Mouse (Mus musculus) kidney, adult 11 months (tissue): ENCODE measurements around the gene Gm17018.
A peak's percentile ranks its signal among the peaks of the same experiment; 100 is the strongest.

Source experiments
- DNase-seq: peaks from one replicate; pipeline ENCODE4 v3.0.0; 2022

Gene Gm17018

DNA sequence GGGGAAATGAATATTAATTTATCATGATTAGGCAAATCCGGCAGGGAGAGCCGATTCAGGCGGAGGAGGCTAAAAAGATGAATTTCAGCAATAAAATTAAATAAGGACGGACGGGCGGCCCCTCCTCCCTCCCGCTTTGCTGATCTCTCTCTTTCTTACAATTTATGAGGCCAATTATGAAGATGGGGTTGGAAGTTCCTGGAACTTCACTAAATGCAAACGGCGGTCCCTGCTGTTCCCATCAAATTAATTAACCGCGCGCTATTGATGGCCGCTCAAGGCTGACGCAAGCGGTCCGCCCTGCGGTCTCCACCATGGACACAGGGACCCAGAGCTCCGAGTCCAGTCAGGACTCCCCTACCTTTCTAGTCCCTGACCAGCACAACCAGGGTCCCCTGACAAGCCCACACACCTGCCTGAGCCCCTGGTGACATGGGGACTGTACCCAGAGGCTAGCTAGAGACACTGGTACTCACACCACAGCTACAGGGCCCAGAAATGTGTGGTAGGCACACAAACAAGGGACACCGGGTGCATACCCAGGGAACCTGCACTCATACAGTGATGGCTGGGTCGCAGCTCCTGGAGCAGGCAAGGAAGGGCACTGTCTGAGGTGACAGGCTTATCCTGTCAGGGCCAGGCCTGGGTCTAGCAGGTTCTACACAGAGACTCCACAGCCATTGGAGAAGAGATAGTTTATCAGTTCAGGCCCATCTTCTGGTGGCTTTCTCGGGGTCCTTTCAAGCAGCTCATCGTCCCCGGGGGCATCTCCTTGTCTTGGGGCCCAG lies 11.1 kb upstream of the Gm17018 start:
- no peak for DNase-seq

- DNase-seq = no peak
Observed at GRCm38 (mm10) chr19:45549948-45550347, 10.5 kb upstream of the Gm17018 start.

DNA sequence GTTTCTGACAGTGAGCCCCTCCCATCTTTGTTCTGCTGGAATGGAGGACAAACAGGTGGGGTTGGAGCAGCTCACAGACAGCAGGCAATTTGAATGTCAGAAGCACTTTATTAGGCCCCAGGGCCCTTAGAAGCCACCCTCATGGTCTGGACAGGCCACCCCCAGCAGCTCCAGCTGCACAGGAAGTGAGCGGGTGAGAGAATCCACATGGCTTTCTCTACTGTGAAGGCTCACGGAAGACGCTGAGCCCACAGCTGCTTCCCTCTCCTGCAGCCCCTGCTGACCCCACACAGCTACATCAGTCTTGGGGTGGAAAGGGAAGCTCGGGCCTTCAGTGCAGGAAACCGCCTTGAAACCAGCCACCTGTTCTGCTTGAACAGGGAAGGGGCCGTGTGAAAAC lies 8.2 kb upstream of the Gm17018 start:
- DNase-seq = no peak

DNA sequence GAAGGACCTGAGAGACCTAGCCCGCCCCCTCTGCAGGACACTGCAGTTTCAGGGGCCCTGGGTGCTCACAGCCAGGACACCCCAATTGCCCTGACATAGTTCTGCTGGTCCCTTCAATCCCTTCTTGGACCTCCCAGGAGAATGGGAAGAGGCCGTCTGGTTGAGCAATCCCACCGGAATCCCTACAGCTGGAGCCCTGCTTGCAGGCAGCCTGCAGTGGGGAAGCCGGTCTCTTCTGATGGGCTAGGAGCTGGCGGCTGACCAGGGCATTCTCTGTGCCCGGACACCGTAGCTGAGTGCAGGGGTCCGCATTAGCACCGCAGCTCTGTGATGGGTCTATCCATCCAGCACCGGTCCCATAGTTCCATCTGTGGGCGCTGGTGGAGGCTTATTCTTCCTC lies 6.3 kb upstream of the Gm17018 start:
- no peak for DNase-seq

GRCm38 (mm10) chr19:45565925-45566715 lies 5.7 kb downstream of the Gm17018 start:
- no peak for DNase-seq

DNA sequence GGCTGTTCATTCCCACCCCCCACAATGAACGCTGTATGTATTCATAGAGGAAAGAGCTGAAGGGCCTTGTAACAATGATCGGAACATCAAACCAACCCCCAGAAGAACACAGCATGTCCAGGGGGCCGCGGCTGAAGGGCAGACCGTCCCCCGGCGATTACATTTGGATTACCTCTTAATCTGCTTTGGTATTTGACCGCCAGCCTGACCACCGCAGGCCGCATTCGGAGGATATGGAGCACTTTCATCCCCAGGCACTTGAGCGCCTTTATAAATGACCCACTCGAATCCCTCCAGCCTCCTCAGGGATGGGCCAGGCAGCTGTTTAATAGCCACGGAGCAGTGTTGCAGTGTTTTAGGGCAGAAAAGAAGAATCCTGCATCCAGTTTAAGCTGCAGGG lies 7.0 kb downstream of the Gm17018 start:
- DNase-seq = no peak

DNA sequence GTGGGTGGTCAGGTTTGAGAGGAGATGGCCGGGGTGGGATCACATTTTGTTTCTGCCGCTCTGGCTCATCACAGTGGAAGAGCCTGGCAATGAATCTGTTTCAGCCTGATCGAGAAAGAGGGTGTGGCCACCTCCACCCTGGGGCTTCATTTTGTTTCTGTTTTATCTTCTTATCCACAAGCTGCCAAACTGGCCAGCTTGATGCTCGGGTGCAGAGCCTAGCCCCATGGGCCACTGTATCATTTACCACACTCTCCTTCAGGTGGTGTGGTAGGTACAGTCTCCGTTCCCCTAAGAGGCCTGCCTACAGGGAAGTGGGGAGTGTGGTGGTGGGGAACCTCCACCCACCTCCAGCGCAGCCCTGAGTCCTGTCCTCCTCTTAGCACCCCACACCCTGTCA lies 12.6 kb downstream of the Gm17018 start:
- no peak for DNase-seq

DNA sequence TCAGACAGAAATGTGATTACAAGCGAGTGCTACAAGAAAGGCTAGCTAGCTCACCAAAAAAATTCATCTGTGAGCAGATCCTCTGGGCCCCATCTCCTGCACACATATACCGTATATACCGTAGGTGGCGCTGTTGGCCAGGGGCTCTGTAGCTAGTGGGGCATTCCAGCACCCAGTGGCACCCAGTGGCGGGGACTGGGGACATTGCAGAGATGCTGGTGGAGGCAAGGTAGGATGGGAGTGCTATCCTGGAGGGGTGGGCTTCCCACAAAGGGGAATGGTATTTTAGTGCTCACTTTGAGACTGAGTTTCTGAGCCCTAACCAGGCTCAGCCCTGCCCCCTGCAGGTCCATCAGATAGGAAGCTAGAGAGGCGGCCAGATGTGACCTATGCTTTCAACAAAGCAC lies 13.4 kb downstream of the Gm17018 start:
- peak; percentile 51 for DNase-seq

- DNase-seq = no peak
Observed at GRCm38 (mm10) chr19:45574339-45574898, 14.0 kb downstream of the Gm17018 start.

DNA sequence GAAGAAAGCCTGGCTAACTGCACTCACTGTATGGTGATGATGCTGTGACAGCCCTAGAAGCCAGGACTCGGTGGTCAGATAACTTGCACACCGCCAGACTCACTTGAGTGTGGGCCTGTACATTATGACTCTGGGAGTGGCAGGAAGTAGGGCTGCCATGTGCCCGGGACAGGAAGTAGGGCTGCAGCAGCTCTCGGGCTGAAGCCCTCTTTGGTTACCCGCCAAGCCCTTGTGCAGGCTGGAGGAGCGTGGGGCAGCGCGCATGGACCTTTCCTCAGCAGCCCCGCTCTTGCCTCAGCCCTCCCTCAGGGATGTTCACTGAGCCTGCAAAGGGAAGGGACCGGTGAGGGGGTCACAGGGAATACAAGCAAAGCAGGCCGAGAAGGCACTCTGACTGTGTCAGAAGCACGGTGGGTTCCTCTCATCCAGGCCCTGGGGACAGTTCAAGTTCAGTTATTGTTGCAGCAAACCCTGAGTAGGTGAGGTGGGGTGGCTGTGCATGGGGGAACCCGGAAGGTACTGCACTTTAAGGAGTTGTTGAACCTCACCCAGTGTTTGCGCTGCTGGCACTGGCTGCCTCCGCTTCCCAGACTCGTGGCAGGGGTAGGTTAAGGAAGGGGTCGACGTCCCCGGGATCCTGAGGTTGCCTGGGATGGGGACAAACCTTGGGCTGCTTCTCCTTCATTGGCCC lies 14.7 kb downstream of the Gm17018 start:
- no peak for DNase-seq

DNA sequence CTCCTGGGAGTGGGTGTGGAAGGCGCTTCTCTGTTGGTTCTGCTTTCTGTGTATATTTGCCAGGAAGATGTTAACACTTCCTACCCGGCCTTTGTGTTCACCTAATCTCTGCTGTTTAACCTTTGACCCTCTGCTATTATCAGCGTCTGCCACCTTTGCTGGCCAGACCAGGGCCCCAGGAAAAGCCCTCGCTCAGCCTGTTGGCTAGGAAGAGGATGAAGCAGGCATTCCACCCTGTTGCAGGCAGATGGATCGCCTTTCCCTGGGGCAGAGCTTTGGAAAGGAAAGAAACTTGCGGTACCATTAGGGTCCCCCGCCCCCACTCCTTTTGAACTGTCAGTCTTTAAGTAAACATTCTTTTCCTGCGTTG lies 15.2 kb downstream of the Gm17018 start:
- DNase-seq = no peak

DNA sequence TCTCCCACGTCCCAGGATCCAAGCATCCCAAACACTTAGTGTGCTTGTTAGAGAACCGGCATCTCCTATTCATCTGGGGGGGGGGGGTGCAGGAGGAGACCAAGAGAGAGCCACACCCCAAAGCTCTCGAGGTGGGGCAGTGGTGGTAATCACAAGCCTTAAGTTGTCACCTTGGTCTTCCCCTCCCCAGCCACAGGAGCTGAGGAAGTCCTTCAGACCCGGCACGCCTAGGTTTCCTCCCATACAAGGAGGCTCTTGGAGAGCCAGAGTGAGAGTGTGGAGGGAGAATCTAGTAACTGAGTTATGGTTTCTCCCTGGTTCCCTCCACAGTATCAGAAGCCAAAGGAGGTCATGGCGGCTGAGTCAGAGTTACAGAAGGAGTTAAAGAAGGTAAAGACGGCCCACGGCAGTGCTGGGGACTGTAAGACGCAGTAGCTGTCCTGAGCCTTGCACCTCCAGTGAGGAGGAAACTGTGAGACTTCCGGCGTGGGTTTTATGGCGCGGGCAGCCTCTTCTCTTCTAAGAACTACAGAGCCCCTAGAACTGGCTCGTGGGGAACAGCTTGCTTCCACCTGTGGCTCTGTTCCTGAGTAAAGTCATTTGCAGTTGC lies 16.8 kb downstream of the Gm17018 start:
- no peak for DNase-seq

- no peak for DNase-seq
Observed at GRCm38 (mm10) chr19:45578976-45579375, 18.6 kb downstream of the Gm17018 start.

DNA sequence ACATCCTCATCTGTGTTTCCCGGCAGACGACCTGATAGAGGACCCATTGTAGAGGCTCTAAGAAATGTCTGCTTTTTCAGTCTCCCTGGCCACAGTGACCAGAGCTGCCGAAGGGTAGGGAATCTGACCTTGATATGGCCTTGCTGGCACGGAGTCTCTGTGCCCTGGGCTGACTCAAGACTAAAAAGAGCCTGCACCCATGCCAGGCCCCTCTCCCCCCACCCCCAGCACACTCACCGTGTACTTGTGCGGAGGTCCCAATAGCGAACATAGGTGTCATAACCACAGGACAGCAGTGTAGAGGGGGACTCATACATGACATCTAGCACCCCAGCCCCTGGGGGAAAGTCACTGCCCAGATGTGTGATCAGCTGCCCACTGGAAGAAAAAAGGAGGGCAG lies 19.0 kb downstream of the Gm17018 start:
- DNase-seq = no peak

GRCm38 (mm10) chr19:45580235-45580634 lies 19.8 kb downstream of the Gm17018 start:
- DNase-seq = no peak

DNA sequence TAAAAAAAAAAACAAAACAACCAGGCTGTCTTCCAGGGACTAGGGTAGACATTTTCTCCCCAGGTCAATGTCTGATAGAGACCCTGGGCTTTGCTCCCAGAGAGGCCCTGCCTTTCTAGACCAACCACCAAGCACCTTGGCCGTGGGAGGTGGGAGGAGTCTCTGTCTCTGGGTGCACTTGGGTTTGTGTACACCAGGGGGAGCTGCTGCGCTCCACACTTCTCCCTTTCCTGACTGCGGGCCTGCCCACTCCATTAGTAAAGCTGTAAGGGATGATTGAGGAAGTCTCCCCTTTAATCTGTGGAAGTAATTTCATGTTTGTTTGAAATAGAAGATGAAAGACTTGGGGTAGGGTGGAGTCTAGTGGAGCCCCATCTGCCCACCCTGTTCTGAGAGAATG lies 20.8 kb downstream of the Gm17018 start:
- peak; percentile 24 for DNase-seq

- DNase-seq = no peak
Observed at GRCm38 (mm10) chr19:45582161-45582560, 21.7 kb downstream of the Gm17018 start.

DNA sequence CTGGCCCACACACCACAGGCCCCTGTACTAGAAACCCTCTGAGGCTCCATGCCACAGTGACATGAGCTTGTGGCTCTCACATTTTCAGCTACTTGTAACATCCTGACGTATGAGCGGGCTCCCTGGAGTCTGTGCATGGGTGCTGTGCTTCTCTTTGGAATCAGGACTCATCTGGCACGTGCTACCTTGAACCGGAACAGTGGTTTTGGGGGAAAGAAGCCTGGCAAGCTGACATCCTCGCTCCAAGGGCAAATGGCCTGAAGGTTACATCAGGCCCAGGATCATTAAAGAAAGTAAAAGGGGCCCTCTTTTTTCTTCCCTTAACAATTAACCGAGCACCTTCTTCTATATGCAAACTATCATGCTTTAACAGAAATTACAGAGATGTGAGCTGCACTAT lies 22.7 kb downstream of the Gm17018 start:
- no peak for DNase-seq

DNA sequence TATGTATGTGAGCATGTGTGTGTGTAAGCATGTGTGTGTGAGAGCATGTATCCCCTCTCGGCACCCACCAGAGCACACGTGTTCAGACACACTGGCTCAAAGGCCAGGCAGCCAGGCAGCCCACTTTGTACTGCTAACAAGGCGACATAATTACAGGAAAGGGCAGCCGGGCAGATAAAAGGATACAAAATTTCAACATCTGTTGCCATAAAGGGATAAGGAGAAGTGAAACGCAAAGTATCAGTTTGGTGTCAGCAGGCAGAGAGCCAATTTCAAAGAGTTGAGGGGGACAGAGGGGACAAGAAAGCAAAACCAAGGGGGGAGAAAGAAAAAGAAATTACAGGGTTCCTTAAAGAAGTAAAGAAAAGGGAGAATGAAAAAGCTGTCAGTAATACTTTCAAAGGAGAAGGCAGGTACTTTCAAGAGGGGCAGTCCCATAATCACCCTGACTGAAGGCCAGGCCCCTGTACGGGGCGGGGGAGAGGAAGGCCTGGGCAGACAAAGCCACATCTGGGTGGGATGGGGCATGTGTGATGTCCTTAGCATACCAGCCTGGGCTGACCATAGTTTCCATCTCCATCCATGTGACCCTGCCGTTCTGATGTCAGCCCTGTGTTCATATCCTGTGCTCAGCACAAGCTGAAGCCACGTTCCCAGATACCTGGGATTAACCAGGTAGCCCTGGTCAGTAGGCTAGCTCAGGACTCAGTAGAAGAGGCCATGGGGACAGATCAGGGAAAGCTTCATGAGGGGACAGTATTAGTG lies 24.6 kb downstream of the Gm17018 start:
- DNase-seq = no peak

GRCm38 (mm10) chr19:45586850-45587249 lies 26.4 kb downstream of the Gm17018 start:
- no peak for DNase-seq

DNA sequence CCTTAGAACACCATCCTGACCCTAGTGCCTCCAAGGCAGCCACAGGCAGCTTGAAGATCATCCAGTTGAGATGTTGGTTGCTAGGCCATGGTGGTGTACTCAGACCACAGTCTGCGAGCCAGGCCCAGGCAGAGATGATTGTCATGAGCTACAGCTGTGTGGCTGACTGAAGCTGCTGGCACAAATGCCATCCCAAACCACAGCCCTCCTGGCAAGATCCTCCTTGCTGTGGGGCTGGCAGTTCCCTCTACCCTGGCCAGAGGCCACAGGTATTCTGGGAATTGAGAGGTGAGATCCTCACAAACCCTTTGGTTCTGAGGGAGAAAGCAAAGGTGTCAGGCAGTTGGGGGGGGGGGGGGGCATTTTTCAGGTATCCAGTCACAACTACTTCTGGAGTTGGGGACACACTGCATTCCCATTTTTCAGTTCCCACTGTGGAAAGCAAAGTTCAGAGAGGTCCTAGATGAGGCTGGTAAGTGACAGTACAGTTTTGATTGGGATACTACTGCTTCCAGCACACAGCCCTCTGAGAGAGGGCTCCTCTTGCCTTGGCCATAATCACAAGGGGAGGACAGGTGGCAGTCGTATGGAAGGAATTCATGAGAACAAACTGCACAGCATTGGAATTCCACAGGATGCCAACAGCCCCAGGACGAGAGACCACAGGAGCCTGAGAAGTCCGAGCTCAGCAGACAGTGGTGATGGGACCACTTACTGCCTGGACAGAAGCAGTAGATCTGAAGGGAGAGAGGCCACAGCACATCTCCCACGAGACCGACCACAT lies 27.3 kb downstream of the Gm17018 start:
- DNase-seq = no peak
